Mouse (Mus musculus): ENCODE results near the gene Exoc1.

- TF ChIP-seq CTCF (IDR thresholded peaks at IDR 0.05; ENCODE audit: control insufficient read depth, insufficient read depth, insufficient read length) (no peak), MYOG (IDR thresholded peaks at IDR 0.05; ENCODE audit: control insufficient read depth, extremely low read depth, insufficient read length) (no peak), MAX (IDR thresholded peaks at IDR 0.05) (no peak), MYOD1 (IDR thresholded peaks at IDR 0.05; ENCODE audit: control insufficient read depth, insufficient read length, low read depth) (no peak), USF1 (IDR thresholded peaks at IDR 0.05; ENCODE audit: low read depth) (no peak), CEBPB (IDR thresholded peaks at IDR 0.05; ENCODE audit: low read depth) (no peak)
These were observed 45.1 kb downstream of the Exoc1 start for GRCm38 (mm10) chr5:76574251-76574650.
